Mouse (Mus musculus) forebrain, embryonic 11.5 days (tissue): ENCODE data around the gene 4932415D10Rik. TPM values are rescaled to one million over a fixed set of nuclear protein-coding genes. Genes with fewer than 3 reads are reported as not detected.

ENCODE experiments used
- ATAC-seq: fragments of 200-750 bp; cut with Nextera tagmentation; replicated peaks from 2 replicates; pipeline ENCODE4 v1.8.0; 2017; ENCODE audit warnings: moderate TSS enrichment; ENCODE audit not compliant: low FRiP score
- DNase-seq: peaks from one replicate; pipeline ENCODE4 v3.0.0-alpha.2; 2017; ENCODE audit warnings: low spot score
- H3K27ac ChIP-seq: fragments of 300-500 bp; sonication (generic); 2 replicates; pipeline ENCODE4 v1.5.1; 2014; ENCODE audit warnings: low read depth, low read length
- H3K27me3 ChIP-seq: fragments of 300-500 bp; sonication (generic); 2 replicates; pipeline ENCODE4 v1.6.1; 2014; ENCODE audit warnings: mild to moderate bottlenecking, low read length, mixed read lengths; ENCODE audit not compliant: control insufficient read depth, insufficient read depth
- H3K36me3 ChIP-seq: fragments of 300-500 bp; sonication (generic); 2 replicates; pipeline ENCODE4 v1.6.1; 2014; ENCODE audit warnings: mild to moderate bottlenecking, low read length, moderate library complexity, mixed read lengths; ENCODE audit not compliant: control insufficient read depth, insufficient read depth
- H3K4me1 ChIP-seq: fragments of 300-500 bp; sonication (generic); replicated peaks from 2 replicates; pipeline ENCODE4 v1.6.1; 2014; ENCODE audit warnings: low read length, mixed read lengths; ENCODE audit not compliant: control insufficient read depth, insufficient read depth
- H3K4me2 ChIP-seq: fragments of 300-500 bp; sonication (generic); 2 replicates; pipeline ENCODE4 v1.6.1; 2014; ENCODE audit warnings: low read depth, mild to moderate bottlenecking, low read length, moderate library complexity, mixed read lengths; ENCODE audit not compliant: severe bottlenecking
- H3K4me3 ChIP-seq: fragments of 300-500 bp; sonication (generic); 2 replicates; pipeline ENCODE4 v1.5.1; 2014; ENCODE audit warnings: low read depth, low read length
- H3K9ac ChIP-seq: fragments of 300-500 bp; sonication (generic); 2 replicates; pipeline ENCODE4 v1.6.1; 2014; ENCODE audit warnings: low read length
- H3K9me3 ChIP-seq: fragments of 300-500 bp; sonication (generic); 2 replicates; pipeline ENCODE4 v1.6.1; 2016; ENCODE audit warnings: low read length, mixed read lengths; ENCODE audit not compliant: control insufficient read depth
- WGBS: fragments of 180-500 bp; shearing (Covaris S2); extraction: QIAGEN DNeasy Blood & Tissue Kit; methylation state at CpG from one replicate; pipeline ENCODE4 v1.1.7; 2014; 5-methylcytosine and 5-hydroxymethylcytosine counted together
- polyA plus RNA-seq: library from polyadenylated mRNA; unstranded; fragments of >200 nt; fragmentation: Nextera tagmentation; extraction: Ambion mirVana; gene quantifications from 2 replicates; pipeline ENCODE4 v1.2.1, GENCODE M21; 2014

4932415D10Rik gene
- polyA plus RNA-seq, 1 experiment from 2014 or later = not detected

- no peak for ATAC-seq
- H3K4me3 ChIP-seq = no peak overlapping the region
- H3K4me2 ChIP-seq = no peak overlapping the region
- no peak overlapping the region for H3K9ac ChIP-seq
- no peaks in the 10 kb centered on the region for H3K4me1 ChIP-seq
- H3K36me3 ChIP-seq = no peaks in the 10 kb centered on the region
- no peak for DNase-seq
- no peaks in the 10 kb centered on the region for H3K9me3 ChIP-seq
- H3K27me3 ChIP-seq = no peaks in the 10 kb centered on the region
- no peak overlapping the region for H3K27ac ChIP-seq
Observed at GRCm38 (mm10) chr10:82245021-82245420, 71.4 kb downstream of the 4932415D10Rik start.

- H3K36me3 ChIP-seq = peaks cover 2% of the 10 kb centered on the region; the same call in 1 of the 2 replicates
- 70% methylated on average over 5 of the region's 5 CpGs for WGBS
- H3K27ac ChIP-seq = no peak overlapping the region
Observed at GRCm38 (mm10) chr10:82241401-82241788, 75.0 kb downstream of the 4932415D10Rik start.

GRCm38 (mm10) chr10:82240742-82241400, 75.5 kb downstream of the 4932415D10Rik start, which contains the start of gene Zfp938:
Gene Zfp938, minus strand, starts transcription at chr10:82241280.
- peak; percentile 100 for ATAC-seq
- H3K27ac ChIP-seq = peak within 1 kb of the TSS; percentile 53; the same call in 1 of the 2 replicates
- H3K9ac ChIP-seq = peak within 1 kb of the TSS; percentile 81
- H3K36me3 ChIP-seq = peaks cover 2% of the 10 kb centered on the region; the same call in 1 of the 2 replicates
- H3K9me3 ChIP-seq = peaks cover 3% of the 10 kb centered on the region; the same call in 1 of the 2 replicates
- peak; percentile 85 for DNase-seq
- peak within 1 kb of the TSS; percentile 75 for H3K4me3 ChIP-seq
- peak within 1 kb of the TSS; percentile 59 for H3K4me2 ChIP-seq
- 3% methylated on average over 27 of the region's 27 CpGs for WGBS
- H3K27me3 ChIP-seq = no peaks in the 10 kb centered on the region
- H3K4me1 ChIP-seq = no peaks in the 10 kb centered on the region

More at GRCm38 (mm10) chr10:82241401-82241788, 75.0 kb downstream of the 4932415D10Rik start:
- H3K4me1 ChIP-seq = no peaks in the 10 kb centered on the region
- peak overlapping the region; percentile 75 for H3K4me3 ChIP-seq
- peak overlapping the region; percentile 81 for H3K9ac ChIP-seq
- DNase-seq (no peak), ATAC-seq (no peak)
- H3K27me3 ChIP-seq = no peaks in the 10 kb centered on the region
- peak overlapping the region; percentile 59; the same call in 1 of the 2 replicates for H3K4me2 ChIP-seq
- H3K9me3 ChIP-seq = peaks cover 3% of the 10 kb centered on the region; the same call in 1 of the 2 replicates

Other genes with a start within 250 kb of the 4932415D10Rik start
- 5.4 and 6.0 TPM in 2 replicates for gene BC024063, start 233.2 kb downstream of the 4932415D10Rik start, polyA plus RNA-seq
- gene AU041133, start 188.6 kb downstream of the 4932415D10Rik start, polyA plus RNA-seq = 5.3 and 6.0 TPM in 2 replicates
- gene Zfp938, start 75.3 kb downstream of the 4932415D10Rik start, polyA plus RNA-seq = 16.4 and 17.3 TPM in 2 replicates
- 8.0 and 9.8 TPM in 2 replicates for gene Gm4924, start 37.7 kb upstream of the 4932415D10Rik start, polyA plus RNA-seq
- not detected in 2 replicates for gene Gm1553, start 176.0 kb upstream of the 4932415D10Rik start, polyA plus RNA-seq